Mouse (Mus musculus) liver, postnatal 0 days (tissue): Measurements from ENCODE around the gene Adgre5. TPM values are rescaled to one million over a fixed set of nuclear protein-coding genes. Genes with fewer than 3 reads are reported as not detected.

Experiments used
- ATAC-seq: fragments of 200-750 bp; cut with Nextera tagmentation; 2 replicates; pipeline ENCODE4 v1.8.0; 2017; ENCODE audit warnings: mild to moderate bottlenecking, moderate library complexity
- DNase-seq: peaks from one replicate; pipeline ENCODE4 v3.0.0-alpha.2; 2016
- H3K27ac ChIP-seq: fragments of 300-500 bp; sonication (generic); 2 replicates; pipeline ENCODE4 v1.5.1; 2014; ENCODE audit warnings: antibody characterized with exemption, moderate library complexity, mild to moderate bottlenecking, low read depth
- H3K27me3 ChIP-seq: fragments of 300-500 bp; sonication (generic); 2 replicates; pipeline ENCODE4 v1.6.1; 2014; ENCODE audit warnings: low read length, control low read depth, mixed read lengths; ENCODE audit not compliant: insufficient read depth
- H3K36me3 ChIP-seq: fragments of 300-500 bp; sonication (generic); replicated peaks from 2 replicates; pipeline ENCODE4 v1.6.1; 2014; ENCODE audit warnings: mild to moderate bottlenecking, control low read depth, low read length, moderate library complexity, mixed read lengths; ENCODE audit not compliant: insufficient read depth
- H3K4me1 ChIP-seq: fragments of 300-500 bp; sonication (generic); 2 replicates; pipeline ENCODE4 v1.6.1; 2014; ENCODE audit warnings: antibody characterized with exemption, mild to moderate bottlenecking, control low read depth; ENCODE audit not compliant: insufficient read depth
- H3K4me2 ChIP-seq: fragments of 300-500 bp; sonication (generic); 2 replicates; pipeline ENCODE4 v1.6.1; 2014; ENCODE audit warnings: low read depth, mild to moderate bottlenecking, low read length, moderate library complexity, mixed read lengths
- H3K4me3 ChIP-seq: fragments of 300-500 bp; sonication (generic); 2 replicates; pipeline ENCODE4 v1.5.1; 2014; ENCODE audit warnings: low read depth, low read length
- H3K9ac ChIP-seq: fragments of 300-500 bp; sonication (generic); replicated peaks from 2 replicates; pipeline ENCODE4 v1.6.1; 2014; ENCODE audit warnings: mild to moderate bottlenecking, moderate library complexity
- H3K9me3 ChIP-seq: fragments of 300-500 bp; sonication (generic); 2 replicates; pipeline ENCODE4 v1.6.1; 2016; ENCODE audit warnings: mild to moderate bottlenecking, control low read depth, low read length, mixed read lengths
- CTCF ChIP-seq: sonication (generic); IDR thresholded peaks from 2 replicates; pipeline ENCODE4 v1.5.1; 2016; ENCODE audit warnings: antibody characterized with exemption, low read depth
- EP300 ChIP-seq: IDR thresholded peaks from 2 replicates; pipeline ENCODE4 v1.6.1; 2016; ENCODE audit warnings: antibody characterized with exemption, low read depth, mild to moderate bottlenecking
- WGBS: fragments of 180-500 bp; shearing (Covaris S2); extraction: QIAGEN DNeasy Blood & Tissue Kit; methylation state at CpG from one replicate; pipeline ENCODE4 v1.1.7; 2014; ENCODE audit not compliant: insufficient replicate concordance; 5-methylcytosine and 5-hydroxymethylcytosine counted together
- polyA plus RNA-seq: library from polyadenylated mRNA; unstranded; fragments of >200 nt; fragmentation: Nextera tagmentation; extraction: Ambion mirVana; gene quantifications from 2 replicates; pipeline ENCODE4 v1.2.1, GENCODE M21; 2015

Adgre5 gene
- polyA plus RNA-seq, 1 experiment from 2014 or later: 15.7 TPM

GRCm38 (mm10) chr8:83757084-83757607 is 16.0 kb upstream of the Adgre5 start:
- H3K27me3 ChIP-seq: no peaks in the 10 kb centered on the region
- H3K4me1 ChIP-seq: no peaks in the 10 kb centered on the region
- WGBS: 57% methylated on average over 6 of the region's 6 CpGs
- no peak overlapping the region for H3K4me3 ChIP-seq
- no peak overlapping the region for H3K9ac ChIP-seq
- no peak for TF ChIP-seq CTCF
- TF ChIP-seq EP300: no peak
- no peak for ATAC-seq
- no peak for DNase-seq
- no peaks in the 10 kb centered on the region for H3K9me3 ChIP-seq
- H3K27ac ChIP-seq: no peak overlapping the region
- H3K36me3 ChIP-seq: no peaks in the 10 kb centered on the region
- no peak overlapping the region for H3K4me2 ChIP-seq

- no peak for DNase-seq
- no peaks in the 10 kb centered on the region for H3K27me3 ChIP-seq
- no peaks in the 10 kb centered on the region for H3K9me3 ChIP-seq
- 83% methylated on average over 3 of the region's 3 CpGs for WGBS
- no peak overlapping the region for H3K9ac ChIP-seq
- H3K4me2 ChIP-seq: no peak overlapping the region
- H3K4me3 ChIP-seq: no peak overlapping the region
- no peaks in the 10 kb centered on the region for H3K36me3 ChIP-seq
- TF ChIP-seq CTCF (peak; percentile 62), EP300 (no peak)
- ATAC-seq: no peak
- H3K27ac ChIP-seq: no peak overlapping the region
- no peaks in the 10 kb centered on the region for H3K4me1 ChIP-seq
Measured at GRCm38 (mm10) chr8:83756273-83756672, 15.1 kb upstream of the Adgre5 start.

- ATAC-seq (no peak), DNase-seq (no peak)
- no peaks in the 10 kb centered on the region for H3K36me3 ChIP-seq
- no peak for TF ChIP-seq EP300
- peak; percentile 29; the same call in 1 of the 2 replicates for TF ChIP-seq CTCF
- H3K4me1 ChIP-seq: no peaks in the 10 kb centered on the region
- no peak overlapping the region for H3K4me2 ChIP-seq
- no peak overlapping the region for H3K9ac ChIP-seq
- no peak overlapping the region for H3K27ac ChIP-seq
- WGBS: 59% methylated on average over 3 of the region's 3 CpGs
- H3K4me3 ChIP-seq: no peak overlapping the region
- no peaks in the 10 kb centered on the region for H3K27me3 ChIP-seq
- no peaks in the 10 kb centered on the region for H3K9me3 ChIP-seq
Measured at GRCm38 (mm10) chr8:83754149-83754548, 13.0 kb upstream of the Adgre5 start.

- Histone ChIP-seq H3K4me2 (peak overlapping the region; percentile 71; the same call in 1 of the 2 replicates), H3K9me3 (no peaks in the 10 kb centered on the region), H3K9ac (no peak overlapping the region), H3K4me3 (no peak overlapping the region), H3K27me3 (0 out of 2 replicates have a peak, but pooled peaks cover 9% of the 10 kb centered on the region), H3K4me1 (peaks cover 10% of the 10 kb centered on the region), H3K27ac (peak overlapping the region; percentile 66; the same call in 1 of the 2 replicates), H3K36me3 (no peaks in the 10 kb centered on the region)
- TF ChIP-seq EP300: no peak
- no peak for TF ChIP-seq CTCF
- WGBS: 72% methylated on average over 9 of the region's 9 CpGs
- ATAC-seq (no peak), DNase-seq (no peak)
Measured at GRCm38 (mm10) chr8:83749265-83749664, 8.1 kb upstream of the Adgre5 start.

GRCm38 (mm10) chr8:83748708-83749107 is 7.6 kb upstream of the Adgre5 start:
- Histone ChIP-seq H3K4me3 (no peak overlapping the region), H3K4me1 (peaks cover 10% of the 10 kb centered on the region), H3K36me3 (no peaks in the 10 kb centered on the region), H3K9me3 (no peaks in the 10 kb centered on the region), H3K9ac (no peak overlapping the region), H3K27ac (peak overlapping the region; percentile 77), H3K27me3 (0 out of 2 replicates have a peak, but pooled peaks cover 9% of the 10 kb centered on the region), H3K4me2 (peak overlapping the region; percentile 71)
- WGBS: 27% methylated on average over 3 of the region's 3 CpGs
- DNase-seq (peak; percentile 64), ATAC-seq (peak; percentile 76)
- TF ChIP-seq CTCF (no peak), EP300 (no peak)

GRCm38 (mm10) chr8:83747661-83748346 is 6.7 kb upstream of the Adgre5 start:
- Histone ChIP-seq H3K9ac (peak overlapping the region; percentile 34), H3K4me2 (peak overlapping the region; percentile 71), H3K9me3 (no peaks in the 10 kb centered on the region), H3K27ac (peak overlapping the region; percentile 77), H3K4me1 (peaks cover 13% of the 10 kb centered on the region), H3K36me3 (no peaks in the 10 kb centered on the region), H3K4me3 (peak overlapping the region; percentile 27), H3K27me3 (0 out of 2 replicates have a peak, but pooled peaks cover 9% of the 10 kb centered on the region)
- DNase-seq (peak; percentile 57), ATAC-seq (peak; percentile 77)
- TF ChIP-seq CTCF: 0 out of 2 replicates have a peak, but pooled peaks have one; percentile 8
- TF ChIP-seq EP300: no peak
- 1% methylated on average over 23 of the region's 28 CpGs for WGBS
